Mouse (Mus musculus) embryonic facial prominence, embryonic 13.5 days (tissue): Measurements from ENCODE around the gene AU015836. TPM values are rescaled to one million over a fixed set of nuclear protein-coding genes. Genes with fewer than 3 reads are reported as not detected.
"Not testable (repeated sequence)": the region's sequence is repeated elsewhere in the genome, so short reads cannot be mapped to it uniquely, and the experiment has no call there.

Experiments
- ATAC-seq: fragments of 200-750 bp; cut with Nextera tagmentation; 2 replicates; pipeline ENCODE4 v1.8.0; 2017; ENCODE audit warnings: low read depth; ENCODE audit not compliant: insufficient number of reproducible peaks, insufficient read depth, low FRiP score, low TSS enrichment
- H3K27ac ChIP-seq: fragments of 300-500 bp; sonication (generic); 2 replicates; pipeline ENCODE4 v1.5.1; 2015; ENCODE audit warnings: moderate library complexity, mild to moderate bottlenecking, inconsistent platforms
- H3K27me3 ChIP-seq: fragments of 300-500 bp; sonication (generic); 2 replicates; pipeline ENCODE4 v1.6.1; 2015; ENCODE audit warnings: mild to moderate bottlenecking, inconsistent platforms
- H3K36me3 ChIP-seq: fragments of 300-500 bp; sonication (generic); 2 replicates; pipeline ENCODE4 v1.6.1; 2015; ENCODE audit warnings: mild to moderate bottlenecking, inconsistent platforms
- H3K4me1 ChIP-seq: fragments of 300-500 bp; sonication (generic); 2 replicates; pipeline ENCODE4 v1.6.1; 2015; ENCODE audit warnings: inconsistent platforms
- H3K4me2 ChIP-seq: fragments of 300-500 bp; sonication (generic); 2 replicates; pipeline ENCODE4 v1.6.1; 2015; ENCODE audit warnings: moderate library complexity, mild to moderate bottlenecking, inconsistent platforms
- H3K4me3 ChIP-seq: fragments of 300-500 bp; sonication (generic); 2 replicates; pipeline ENCODE4 v1.5.1; 2015; ENCODE audit warnings: mild to moderate bottlenecking, inconsistent platforms
- H3K9ac ChIP-seq: fragments of 300-500 bp; sonication (generic); 2 replicates; pipeline ENCODE4 v1.6.1; 2015; ENCODE audit warnings: mild to moderate bottlenecking, inconsistent platforms
- H3K9me3 ChIP-seq: fragments of 300-500 bp; sonication (generic); 2 replicates; pipeline ENCODE4 v1.6.1; 2016; ENCODE audit warnings: inconsistent platforms
- WGBS: fragments of 180-500 bp; shearing (Covaris S2); methylation state at CpG from one replicate; pipeline ENCODE4 v1.1.7; 2015; ENCODE audit warnings: mixed read lengths; 5-methylcytosine and 5-hydroxymethylcytosine counted together
- polyA plus RNA-seq: library from polyadenylated mRNA; unstranded; fragments of >200 nt; fragmentation: Nextera tagmentation; extraction: Ambion mirVana; gene quantifications from 2 replicates; pipeline ENCODE4 v1.2.1, GENCODE M21; 2015

The AU015836 gene
- polyA plus RNA-seq = not detected in 2 replicates

DNA sequence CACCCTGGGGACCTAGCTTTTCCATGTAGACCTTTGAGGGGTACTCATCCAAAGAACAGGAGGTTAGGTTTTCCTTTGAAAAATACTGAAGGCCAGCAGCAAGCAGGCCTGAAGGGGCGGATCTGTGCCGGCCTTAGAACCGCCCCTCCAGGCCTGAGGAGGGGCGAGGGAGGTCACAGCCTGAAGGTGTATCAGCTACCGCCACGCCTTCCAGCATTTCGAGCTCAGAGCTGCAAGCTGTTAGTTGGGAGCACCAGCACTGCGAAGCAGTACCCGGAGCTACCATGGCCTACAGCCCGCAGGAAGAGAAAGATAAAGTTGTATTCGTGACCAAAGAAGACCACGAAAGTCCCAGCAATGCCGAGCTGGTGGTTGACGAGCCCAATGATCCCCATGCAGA lies at the start of gene AU015836:
Gene AU015836, plus strand, starts transcription at position 216 of the 400 bp plus-strand sequence.
- Histone ChIP-seq H3K27me3 (peaks cover 27% of the 10 kb centered on the region; the same call in 1 of the 2 replicates), H3K4me1 (no peaks in the 10 kb centered on the region), H3K27ac (no peak within 1 kb of the TSS), H3K4me3 (no peak within 1 kb of the TSS), H3K9me3 (no peaks in the 10 kb centered on the region), H3K4me2 (no peak within 1 kb of the TSS), H3K9ac (no peak within 1 kb of the TSS), H3K36me3 (no peaks in the 10 kb centered on the region)
- 68% methylated on average over 14 of the region's 14 CpGs for WGBS
- ATAC-seq = no peak

DNA sequence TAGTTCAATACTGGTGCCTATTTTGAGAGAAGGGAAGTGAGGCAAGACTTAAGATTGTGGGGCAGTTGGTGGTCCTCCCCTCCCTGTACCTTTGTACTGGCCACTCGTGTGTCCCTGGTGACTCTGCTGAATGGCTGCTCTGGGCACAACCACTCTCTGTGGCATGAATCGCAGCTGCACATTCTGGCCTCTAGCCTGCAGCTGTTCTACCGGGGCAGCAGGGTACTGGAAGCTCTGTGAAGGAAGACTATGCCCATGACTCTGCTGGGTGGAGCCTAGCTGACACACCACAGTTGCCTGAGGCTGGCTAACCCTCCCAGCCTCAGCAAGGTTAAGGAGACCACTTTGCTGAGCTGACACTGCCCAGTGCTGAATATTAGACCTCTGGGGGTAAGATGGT lies 49.4 kb upstream of the AU015836 start:
- H3K9me3 ChIP-seq = 0 out of 2 replicates have a peak, but pooled peaks cover 5% of the 10 kb centered on the region
- no peak overlapping the region for H3K27ac ChIP-seq
- no peak overlapping the region for H3K4me2 ChIP-seq
- no peak overlapping the region for H3K9ac ChIP-seq
- peaks cover 29% of the 10 kb centered on the region for H3K27me3 ChIP-seq
- no peak for ATAC-seq
- no peaks in the 10 kb centered on the region for H3K36me3 ChIP-seq
- H3K4me3 ChIP-seq = no peak overlapping the region
- no peaks in the 10 kb centered on the region for H3K4me1 ChIP-seq
- 64% methylated on average over 3 of the region's 3 CpGs for WGBS

DNA sequence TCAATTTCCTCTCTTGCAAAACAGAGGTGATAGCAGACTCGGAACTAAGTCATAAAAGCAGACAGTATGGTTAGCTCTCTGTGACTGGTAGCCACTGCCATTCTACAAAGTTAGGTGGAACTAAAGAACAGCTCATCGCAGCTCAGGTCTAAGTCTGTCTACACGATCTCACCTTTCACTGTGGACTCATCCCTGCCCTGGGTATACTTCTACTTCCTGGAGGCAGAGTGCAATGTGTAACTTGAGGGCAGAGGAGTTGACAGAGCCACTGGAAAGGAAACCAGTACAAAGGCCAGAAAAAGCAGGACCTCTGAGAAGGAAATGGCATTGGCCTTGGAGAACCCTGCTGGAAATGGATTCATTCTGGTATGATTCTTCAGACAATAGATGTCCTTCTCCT lies 40.1 kb upstream of the AU015836 start:
- no peaks in the 10 kb centered on the region for H3K36me3 ChIP-seq
- H3K27me3 ChIP-seq = peaks cover 7% of the 10 kb centered on the region; the same call in 1 of the 2 replicates
- no peak overlapping the region for H3K27ac ChIP-seq
- no peak overlapping the region for H3K4me3 ChIP-seq
- no peaks in the 10 kb centered on the region for H3K4me1 ChIP-seq
- WGBS = 77% methylated on average over 3 of the region's 3 CpGs
- no peaks in the 10 kb centered on the region for H3K9me3 ChIP-seq
- no peak for ATAC-seq
- H3K9ac ChIP-seq = no peak overlapping the region
- H3K4me2 ChIP-seq = no peak overlapping the region

DNA sequence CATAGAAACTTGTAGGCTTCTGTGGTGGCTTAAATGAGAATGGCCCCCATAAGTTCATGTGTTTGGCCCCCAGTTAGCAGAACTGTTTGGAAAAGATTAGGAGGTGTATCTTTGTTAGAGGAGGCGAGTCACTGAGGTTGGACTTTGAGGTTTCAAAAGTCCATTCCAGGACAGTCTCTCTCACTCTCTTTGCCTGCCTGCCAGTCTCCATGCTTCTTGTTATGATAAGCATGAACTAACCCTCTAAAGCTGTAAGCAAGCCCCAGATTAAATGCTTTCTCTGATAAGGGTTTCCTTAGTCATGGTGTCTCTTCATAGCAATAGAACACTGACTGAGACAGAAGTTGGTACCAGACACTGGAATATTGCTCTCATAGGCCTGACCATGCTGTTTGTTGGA lies 39.7 kb upstream of the AU015836 start:
- WGBS = 59% methylated on average over 1 of the region's 1 CpGs
- ATAC-seq = no peak
- H3K4me1 ChIP-seq = no peaks in the 10 kb centered on the region
- H3K27ac ChIP-seq = no peak overlapping the region
- H3K4me2 ChIP-seq = no peak overlapping the region
- no peaks in the 10 kb centered on the region for H3K36me3 ChIP-seq
- H3K9me3 ChIP-seq = no peaks in the 10 kb centered on the region
- H3K4me3 ChIP-seq = no peak overlapping the region
- H3K27me3 ChIP-seq = peaks cover 11% of the 10 kb centered on the region; the same call in 1 of the 2 replicates
- no peak overlapping the region for H3K9ac ChIP-seq

DNA sequence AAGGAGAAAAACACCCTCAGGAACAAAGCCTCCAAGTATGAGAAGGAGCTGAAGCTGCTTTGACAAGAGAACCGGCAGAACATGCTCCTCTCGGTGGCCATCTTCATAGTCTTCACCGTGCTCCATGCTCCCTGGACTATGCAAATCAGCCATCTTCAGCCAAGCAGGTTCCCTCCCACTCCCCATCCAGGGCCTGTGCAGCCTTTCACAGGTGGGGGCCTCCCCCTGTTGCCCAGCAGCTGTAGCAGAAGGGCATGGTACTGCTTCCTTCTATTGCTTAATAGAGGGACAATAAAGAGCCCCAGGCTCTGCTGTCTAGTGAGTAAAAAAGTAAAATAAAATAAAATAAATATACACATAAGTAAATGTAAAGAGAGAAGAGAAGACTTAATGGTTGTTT lies 36.8 kb upstream of the AU015836 start:
- Histone ChIP-seq H3K27ac (no peak overlapping the region), H3K36me3 (no peaks in the 10 kb centered on the region), H3K4me3 (no peak overlapping the region), H3K4me1 (no peaks in the 10 kb centered on the region), H3K9ac (no peak overlapping the region), H3K4me2 (no peak overlapping the region), H3K27me3 (peaks cover 11% of the 10 kb centered on the region; the same call in 1 of the 2 replicates), H3K9me3 (no peaks in the 10 kb centered on the region)
- no peak for ATAC-seq
- 85% methylated on average over 3 of the region's 3 CpGs for WGBS

DNA sequence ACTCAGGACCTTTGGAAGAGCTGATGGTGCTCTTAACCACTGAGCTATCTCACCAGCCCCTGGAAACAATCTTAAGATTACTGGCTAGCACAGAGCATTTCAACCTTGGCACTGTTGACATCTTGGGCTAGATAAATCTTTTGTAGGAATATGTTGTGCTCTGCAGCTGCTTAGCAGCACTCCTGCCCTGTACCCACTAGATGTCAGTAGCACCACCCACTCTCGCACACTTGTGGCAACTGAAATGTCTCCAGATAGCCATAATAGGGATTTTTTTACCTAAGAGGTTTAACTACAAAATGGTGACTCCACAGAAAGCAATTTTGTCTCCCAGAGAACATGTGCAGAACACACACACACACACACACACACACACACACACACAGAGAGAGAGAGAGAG lies 11.7 kb upstream of the AU015836 start:
- Histone ChIP-seq H3K4me3 (no peak overlapping the region), H3K9me3 (no peaks in the 10 kb centered on the region), H3K36me3 (no peaks in the 10 kb centered on the region), H3K4me1 (no peaks in the 10 kb centered on the region), H3K4me2 (no peak overlapping the region), H3K9ac (no peak overlapping the region), H3K27me3 (peaks cover 30% of the 10 kb centered on the region), H3K27ac (no peak overlapping the region)
- no peak for ATAC-seq
- 36% methylated on average over 1 of the region's 1 CpGs for WGBS

DNA sequence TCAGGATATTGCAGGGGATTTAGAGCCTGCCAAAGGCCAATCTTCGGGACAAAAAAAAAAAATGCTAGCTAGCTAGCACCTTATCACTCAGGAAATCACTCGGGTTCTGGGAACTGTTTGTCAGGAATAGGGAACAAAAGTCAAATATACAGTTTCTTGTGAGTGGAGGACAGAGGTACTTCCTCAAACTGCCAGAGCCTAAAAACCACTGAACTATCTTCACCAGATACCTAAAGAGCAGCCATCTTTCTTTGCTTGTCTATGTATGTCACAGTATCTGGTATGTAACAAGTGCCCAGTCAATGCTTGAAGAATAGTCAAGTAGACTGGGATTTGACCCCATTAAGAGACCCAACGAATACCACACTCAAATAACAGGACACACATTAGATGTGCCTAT lies 10.0 kb upstream of the AU015836 start:
- no peaks in the 10 kb centered on the region for H3K4me1 ChIP-seq
- no peak overlapping the region for H3K9ac ChIP-seq
- H3K27me3 ChIP-seq = peaks cover 26% of the 10 kb centered on the region
- no peaks in the 10 kb centered on the region for H3K36me3 ChIP-seq
- no peak overlapping the region for H3K4me2 ChIP-seq
- 75% methylated on average over 3 of the region's 3 CpGs for WGBS
- ATAC-seq = no peak
- H3K9me3 ChIP-seq = no peaks in the 10 kb centered on the region
- no peak overlapping the region for H3K4me3 ChIP-seq
- H3K27ac ChIP-seq = no peak overlapping the region

DNA sequence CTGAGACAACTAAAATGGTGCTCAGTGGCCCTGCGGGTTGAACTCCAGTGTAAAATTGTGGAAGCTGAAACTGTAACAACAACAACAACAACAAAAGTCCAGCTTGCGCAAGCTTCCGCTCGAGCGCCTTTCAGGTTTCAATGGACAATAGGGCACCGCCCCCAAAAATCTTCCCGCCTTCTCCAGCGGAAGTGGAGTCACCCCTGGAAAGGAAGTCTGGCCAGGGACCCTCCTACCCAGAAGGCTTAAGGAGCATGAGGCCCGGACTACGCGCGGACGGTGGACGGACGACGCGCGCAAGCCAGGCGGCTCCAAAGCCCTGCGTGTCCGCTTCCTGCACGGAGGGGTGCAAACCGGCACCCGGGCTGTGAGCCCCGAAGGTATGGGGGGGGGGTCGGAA lies 11.9 kb downstream of the AU015836 start:
- WGBS = 88% methylated on average over 26 of the region's 26 CpGs
- Histone ChIP-seq H3K9ac (no peak overlapping the region), H3K27ac (no peak overlapping the region), H3K27me3 (peaks cover 27% of the 10 kb centered on the region), H3K4me1 (no peaks in the 10 kb centered on the region), H3K9me3 (no peaks in the 10 kb centered on the region), H3K4me2 (no peak overlapping the region), H3K4me3 (no peak overlapping the region), H3K36me3 (no peaks in the 10 kb centered on the region)
- ATAC-seq = no peak

DNA sequence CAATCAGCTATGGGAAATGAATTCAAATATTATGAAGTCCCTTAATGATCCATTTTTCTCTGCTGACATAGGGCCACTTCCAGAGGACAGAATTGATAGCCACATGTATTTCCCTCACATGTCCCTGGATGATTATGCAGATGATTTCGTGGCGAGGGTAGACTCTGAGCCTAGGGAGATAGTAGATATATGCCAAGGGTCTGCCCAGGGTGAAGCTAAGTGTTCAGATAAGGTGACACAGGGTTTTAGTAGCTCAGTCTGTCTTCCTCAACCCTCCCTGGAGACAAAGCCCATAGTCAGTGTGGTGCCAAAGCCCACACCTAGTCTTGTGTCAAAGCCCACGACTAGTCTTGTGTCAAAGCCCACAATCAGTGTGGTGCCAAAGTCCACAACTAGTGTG lies 13.7 kb downstream of the AU015836 start:
- no peak for ATAC-seq
- 87% methylated on average over 3 of the region's 3 CpGs for WGBS
- no peaks in the 10 kb centered on the region for H3K9me3 ChIP-seq
- no peaks in the 10 kb centered on the region for H3K36me3 ChIP-seq
- peaks cover 32% of the 10 kb centered on the region for H3K27me3 ChIP-seq
- H3K27ac ChIP-seq = no peak overlapping the region
- no peak overlapping the region for H3K4me2 ChIP-seq
- H3K9ac ChIP-seq = no peak overlapping the region
- H3K4me3 ChIP-seq = no peak overlapping the region
- H3K4me1 ChIP-seq = no peaks in the 10 kb centered on the region

DNA sequence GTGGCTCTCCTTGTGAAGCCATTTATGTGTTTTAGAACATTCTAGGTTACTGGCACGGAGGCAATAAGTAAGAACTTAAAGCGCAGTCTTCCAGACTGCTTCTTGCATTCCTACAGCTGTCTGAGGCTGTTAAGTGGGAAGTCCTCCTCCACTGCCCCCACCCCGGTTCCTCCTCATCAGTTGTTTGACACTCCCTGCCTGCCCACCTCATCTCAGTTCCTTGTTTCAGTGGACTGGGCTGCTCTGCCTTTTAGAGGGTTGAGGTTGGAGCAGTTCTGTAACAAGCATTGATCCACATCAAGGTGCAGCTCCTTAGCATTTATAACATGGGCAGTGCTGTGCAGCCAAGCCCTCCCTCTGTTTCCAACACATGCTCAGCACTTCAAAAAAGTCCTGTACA lies 16.6 kb downstream of the AU015836 start:
- H3K4me2 ChIP-seq, H3K36me3 ChIP-seq, H3K4me3 ChIP-seq, H3K27ac ChIP-seq, H3K4me1 ChIP-seq, ATAC-seq, H3K9me3 ChIP-seq, H3K9ac ChIP-seq: not testable (repeated sequence)
- WGBS = 73% methylated on average over 3 of the region's 3 CpGs
- H3K27me3 ChIP-seq = peaks cover 51% of the 10 kb centered on the region

DNA sequence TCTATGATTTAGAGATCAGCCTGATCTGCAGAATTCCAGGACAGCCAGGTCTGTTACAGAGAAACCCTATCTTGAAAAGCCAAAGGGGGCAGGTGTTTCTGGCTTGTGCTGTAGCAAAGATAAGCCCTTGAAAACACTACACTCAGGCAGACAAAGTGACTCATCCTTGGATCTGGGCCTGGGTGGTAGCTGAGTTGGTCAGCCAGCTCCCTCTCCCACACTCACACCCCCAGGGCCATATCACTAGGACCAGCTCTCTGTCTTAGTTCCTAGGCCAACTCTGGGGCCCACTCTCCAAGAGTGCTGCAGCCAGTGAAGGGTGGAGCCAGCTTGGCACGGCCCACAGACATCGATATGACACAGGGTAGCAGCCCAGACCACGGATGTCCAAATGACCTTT lies 38.5 kb downstream of the AU015836 start:
- H3K9ac ChIP-seq = no peak overlapping the region

DNA sequence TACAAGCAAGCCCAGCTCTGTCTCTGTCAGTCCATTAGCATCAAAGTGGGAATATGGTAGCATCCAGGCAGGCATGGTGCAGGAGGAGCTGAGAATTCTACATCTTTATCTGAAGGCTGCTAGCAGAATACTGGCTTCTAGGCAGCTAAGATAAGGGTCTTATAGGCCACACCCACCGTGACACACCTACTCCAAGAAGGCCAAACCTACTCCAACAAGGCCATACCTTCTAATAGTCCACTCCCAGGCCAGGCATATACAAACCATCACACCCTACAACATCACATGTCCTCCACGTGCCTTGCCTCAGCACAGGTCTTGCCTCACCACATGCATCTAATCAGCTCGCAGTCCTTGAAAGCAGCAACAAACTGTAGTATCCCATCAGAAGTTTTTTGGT lies 41.0 kb downstream of the AU015836 start:
- H3K4me3 ChIP-seq = no peak overlapping the region
- peaks cover 53% of the 10 kb centered on the region for H3K27me3 ChIP-seq
- H3K9me3 ChIP-seq = no peaks in the 10 kb centered on the region
- H3K4me2 ChIP-seq = no peak overlapping the region
- no peaks in the 10 kb centered on the region for H3K4me1 ChIP-seq
- WGBS = 77% methylated on average over 3 of the region's 3 CpGs
- no peak overlapping the region for H3K9ac ChIP-seq
- H3K27ac ChIP-seq = no peak overlapping the region
- H3K36me3 ChIP-seq = no peaks in the 10 kb centered on the region
- no peak for ATAC-seq

More for the DNA sequence above, 38.5 kb downstream of the AU015836 start:
- H3K4me3 ChIP-seq = no peak overlapping the region
- no peaks in the 10 kb centered on the region for H3K9me3 ChIP-seq
- peaks cover 46% of the 10 kb centered on the region for H3K27me3 ChIP-seq
- 83% methylated on average over 3 of the region's 3 CpGs for WGBS
- no peaks in the 10 kb centered on the region for H3K4me1 ChIP-seq
- no peaks in the 10 kb centered on the region for H3K36me3 ChIP-seq
- no peak overlapping the region for H3K27ac ChIP-seq
- no peak overlapping the region for H3K4me2 ChIP-seq
- ATAC-seq = no peak
